Mouse (Mus musculus): ENCODE measurements around the gene Ski. TPM values are rescaled to one million over a fixed set of nuclear protein-coding genes. Genes with fewer than 3 reads are reported as not detected.

Gene Ski
- polyA plus RNA-seq, 1 experiment, result 20.2 TPM

DNA sequence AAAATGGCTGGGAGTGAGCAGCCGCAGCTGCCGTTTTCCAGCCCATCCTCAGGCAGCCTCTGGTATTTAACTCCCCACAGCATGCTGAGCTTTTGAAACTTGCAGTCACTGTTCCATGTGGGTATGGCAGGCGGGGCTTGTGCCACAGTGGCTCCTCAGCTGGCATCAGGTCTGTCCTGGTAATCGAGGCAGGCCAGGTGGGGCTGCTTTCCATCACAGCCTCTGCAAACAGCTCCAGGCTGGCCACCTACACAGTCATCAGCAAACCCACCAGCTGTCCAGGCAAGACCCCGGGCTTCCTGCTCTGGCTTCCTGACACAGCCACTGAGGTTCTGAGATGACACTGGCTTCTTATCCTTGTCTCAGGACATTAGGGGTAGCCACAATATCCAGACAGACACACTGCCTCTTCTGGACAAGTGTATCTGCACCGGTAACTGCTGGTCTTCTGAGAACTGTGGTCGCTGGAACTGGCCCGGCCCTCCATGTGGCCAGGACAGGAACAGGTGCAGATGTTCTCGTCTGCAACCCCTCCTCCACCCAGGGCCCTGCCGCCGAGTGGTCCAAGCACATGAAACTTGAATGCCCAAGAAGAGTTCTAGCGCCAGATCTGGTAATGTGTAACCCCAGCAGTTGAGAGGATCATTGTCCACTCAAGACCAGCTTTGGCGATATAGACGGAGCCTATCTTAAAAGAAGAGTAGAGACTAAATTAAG lies 76.1 kb downstream of the Ski start:
- H3K4me1 ChIP-seq (ENCODE audit: control insufficient read depth, insufficient read depth, insufficient read length, low read length), result peaks cover 21% of the 10 kb centered on the region
- no peak overlapping the region for H3K4me3 ChIP-seq (ENCODE audit: insufficient read depth, low read depth, low read length)
- no peak overlapping the region for H3K27ac ChIP-seq (replicated peaks; ENCODE audit: low read depth, low read length)

DNA sequence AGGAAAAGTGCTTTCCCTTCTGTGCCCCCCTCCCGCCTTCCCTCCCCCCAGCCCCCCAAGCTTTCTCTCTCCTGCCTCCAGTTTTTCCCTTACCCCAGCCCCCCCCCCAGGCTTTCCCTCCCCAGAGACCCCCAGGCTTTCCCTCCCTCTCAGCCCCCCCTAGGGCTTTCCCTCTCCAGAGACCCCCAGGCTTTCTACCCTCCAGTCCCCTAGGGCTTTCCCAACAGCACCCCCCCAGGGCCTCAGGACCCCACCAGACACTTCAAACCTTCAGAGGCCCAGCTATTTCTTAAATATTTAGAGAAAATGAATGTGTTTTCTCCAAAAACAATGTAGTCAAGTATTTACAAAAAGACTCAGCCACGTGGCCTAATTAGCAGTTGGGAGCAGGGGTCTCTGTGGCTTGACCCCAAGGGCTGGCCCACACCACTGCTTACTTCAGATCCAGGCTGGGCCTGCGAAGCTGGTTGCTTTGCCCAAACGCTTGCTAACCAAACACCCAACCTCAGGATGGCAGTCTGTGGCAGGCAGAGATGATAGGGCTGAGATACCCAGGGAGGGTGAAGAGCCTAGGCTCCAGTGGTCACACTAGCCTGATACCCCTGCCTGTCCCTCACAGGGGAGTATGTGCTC lies 77.7 kb downstream of the Ski start:
- Histone ChIP-seq H3K4me3 (ENCODE audit: insufficient read depth, low read depth, low read length) (no peak overlapping the region), H3K27ac (replicated peaks; ENCODE audit: low read depth, low read length) (no peak overlapping the region), H3K4me1 (ENCODE audit: control insufficient read depth, insufficient read depth, insufficient read length, low read length) (peaks cover 17% of the 10 kb centered on the region)

DNA sequence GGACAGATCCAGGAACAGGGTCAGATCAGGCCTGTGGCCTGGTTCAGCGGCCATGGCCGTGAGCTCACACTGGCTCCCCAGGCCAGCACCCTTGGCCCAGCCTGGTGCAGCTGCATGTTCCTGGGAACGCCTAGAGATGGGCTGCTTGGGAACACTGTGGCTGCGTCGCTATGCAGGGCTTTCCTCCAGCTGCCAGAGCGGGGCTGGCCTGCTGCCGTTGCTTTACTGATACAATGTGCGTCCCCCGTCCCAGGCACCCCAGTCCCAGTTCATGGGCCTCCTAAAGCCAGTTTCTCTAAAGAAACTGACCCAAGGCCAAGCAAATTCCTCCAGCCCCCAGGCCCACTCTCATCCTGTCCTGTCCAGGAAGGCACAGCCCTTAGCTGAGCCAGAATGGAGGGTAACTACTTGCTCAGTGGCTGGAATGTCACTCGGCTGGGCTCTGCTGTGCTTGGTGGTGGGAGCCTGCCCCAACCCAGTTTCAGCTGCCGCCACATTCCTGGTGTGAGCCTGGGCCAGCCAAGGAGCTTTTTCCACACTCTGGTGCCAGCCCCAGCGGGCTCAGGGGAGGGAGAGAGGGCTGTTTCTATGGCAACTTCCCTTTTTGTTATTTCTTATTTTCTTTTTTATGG lies 78.4 kb downstream of the Ski start:
- no peak overlapping the region for H3K4me3 ChIP-seq (ENCODE audit: insufficient read depth, low read depth, low read length)
- peaks cover 19% of the 10 kb centered on the region for H3K4me1 ChIP-seq (ENCODE audit: control insufficient read depth, insufficient read depth, insufficient read length, low read length)
- H3K27ac ChIP-seq (replicated peaks; ENCODE audit: low read depth, low read length), result peak overlapping the region; percentile 88

DNA sequence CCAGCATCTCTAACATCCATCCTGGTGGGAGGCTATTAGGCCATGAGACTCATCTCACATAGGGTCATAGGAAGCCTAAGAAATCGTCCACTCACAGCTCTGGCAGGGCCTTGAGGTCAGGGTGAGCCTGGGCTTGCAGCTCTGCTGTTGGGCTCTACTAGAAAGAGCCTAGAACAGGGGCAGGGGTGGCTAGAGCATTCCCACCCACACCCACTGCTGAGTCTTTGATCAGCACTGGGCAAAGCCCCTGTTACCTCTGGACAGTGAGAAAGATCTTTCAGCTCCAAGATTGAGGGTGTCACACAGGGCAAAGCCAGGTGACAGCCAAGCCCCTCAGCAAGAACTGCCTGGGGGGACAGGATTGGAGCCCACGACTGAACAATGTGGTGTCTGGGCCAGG lies 79.0 kb downstream of the Ski start:
- Histone ChIP-seq H3K4me1 (ENCODE audit: control insufficient read depth, insufficient read depth, insufficient read length, low read length) (peaks cover 20% of the 10 kb centered on the region), H3K27ac (replicated peaks; ENCODE audit: low read depth, low read length) (peak overlapping the region; percentile 51), H3K4me3 (ENCODE audit: insufficient read depth, low read depth, low read length) (no peak overlapping the region)

DNA sequence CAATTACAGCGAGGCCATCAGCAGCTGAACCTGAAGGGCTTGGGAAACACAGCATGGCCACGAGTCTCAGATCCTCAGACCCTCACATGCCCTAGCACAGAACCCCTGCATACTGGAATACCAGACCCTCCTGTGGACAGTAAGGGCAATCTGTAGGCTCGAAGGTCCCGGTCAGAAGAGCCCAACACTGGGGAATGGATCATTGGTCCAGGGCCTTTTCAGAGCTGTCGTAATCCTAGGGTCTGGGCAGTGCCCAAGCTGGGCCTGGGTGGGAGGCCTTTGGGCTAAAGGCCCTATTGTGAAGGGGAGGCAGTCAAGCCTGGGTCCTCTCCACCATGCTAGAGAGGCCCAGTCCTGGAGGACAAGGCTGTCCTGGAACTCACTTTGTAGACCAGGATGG lies 79.6 kb downstream of the Ski start:
- Histone ChIP-seq H3K4me3 (ENCODE audit: insufficient read depth, low read depth, low read length) (no peak overlapping the region), H3K27ac (replicated peaks; ENCODE audit: low read depth, low read length) (no peak overlapping the region), H3K4me1 (ENCODE audit: control insufficient read depth, insufficient read depth, insufficient read length, low read length) (peaks cover 21% of the 10 kb centered on the region)

DNA sequence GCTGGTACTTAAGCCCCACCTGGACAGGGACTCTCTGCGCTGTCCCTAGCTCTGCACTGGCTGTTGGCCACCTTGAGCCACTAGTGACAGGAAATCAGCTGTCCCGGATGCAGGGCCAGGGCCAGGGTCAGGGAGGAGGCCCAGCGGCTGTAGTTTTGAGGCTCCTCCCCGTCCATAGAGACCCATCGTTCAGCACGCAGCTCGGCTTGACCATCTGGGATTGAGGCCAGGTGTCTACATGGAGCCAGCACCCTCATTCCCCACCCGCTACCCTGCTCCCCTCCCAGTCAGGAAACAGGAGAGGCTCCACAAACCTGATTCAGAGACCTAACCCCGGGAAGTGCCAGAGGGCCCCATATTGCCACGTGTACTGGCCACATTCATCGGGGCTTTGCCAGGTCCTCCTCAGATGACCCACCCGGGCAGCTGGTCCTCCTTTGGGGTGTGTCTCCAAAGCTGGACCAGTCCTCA lies 81.6 kb downstream of the Ski start:
- no peak overlapping the region for H3K4me3 ChIP-seq (ENCODE audit: insufficient read depth, low read depth, low read length)
- H3K4me1 ChIP-seq (ENCODE audit: control insufficient read depth, insufficient read depth, insufficient read length, low read length), result peaks cover 24% of the 10 kb centered on the region
- peak overlapping the region; percentile 40 for H3K27ac ChIP-seq (replicated peaks; ENCODE audit: low read depth, low read length)

DNA sequence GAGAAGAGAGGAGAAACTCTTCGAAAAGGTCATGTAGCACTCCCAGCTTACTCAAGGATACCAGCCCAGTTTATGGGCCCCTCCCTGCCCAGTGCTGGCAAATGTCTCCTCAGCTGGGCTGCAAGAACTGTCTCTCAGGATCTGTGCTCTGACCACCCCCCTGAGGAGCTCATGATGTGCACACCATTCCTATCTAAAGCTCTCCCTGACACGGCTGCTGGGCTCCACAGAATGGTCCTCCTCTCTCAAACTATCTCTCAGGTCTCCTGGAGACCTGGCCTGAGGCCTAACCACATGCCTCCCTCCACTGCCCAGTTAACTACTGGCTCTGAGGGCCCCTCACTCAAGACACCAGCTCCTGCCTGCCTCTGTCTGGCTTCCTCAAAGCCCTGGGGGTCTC lies 82.2 kb downstream of the Ski start:
- Histone ChIP-seq H3K27ac (replicated peaks; ENCODE audit: low read depth, low read length) (peak overlapping the region; percentile 22), H3K4me1 (ENCODE audit: control insufficient read depth, insufficient read depth, insufficient read length, low read length) (peaks cover 24% of the 10 kb centered on the region), H3K4me3 (ENCODE audit: insufficient read depth, low read depth, low read length) (no peak overlapping the region)

DNA sequence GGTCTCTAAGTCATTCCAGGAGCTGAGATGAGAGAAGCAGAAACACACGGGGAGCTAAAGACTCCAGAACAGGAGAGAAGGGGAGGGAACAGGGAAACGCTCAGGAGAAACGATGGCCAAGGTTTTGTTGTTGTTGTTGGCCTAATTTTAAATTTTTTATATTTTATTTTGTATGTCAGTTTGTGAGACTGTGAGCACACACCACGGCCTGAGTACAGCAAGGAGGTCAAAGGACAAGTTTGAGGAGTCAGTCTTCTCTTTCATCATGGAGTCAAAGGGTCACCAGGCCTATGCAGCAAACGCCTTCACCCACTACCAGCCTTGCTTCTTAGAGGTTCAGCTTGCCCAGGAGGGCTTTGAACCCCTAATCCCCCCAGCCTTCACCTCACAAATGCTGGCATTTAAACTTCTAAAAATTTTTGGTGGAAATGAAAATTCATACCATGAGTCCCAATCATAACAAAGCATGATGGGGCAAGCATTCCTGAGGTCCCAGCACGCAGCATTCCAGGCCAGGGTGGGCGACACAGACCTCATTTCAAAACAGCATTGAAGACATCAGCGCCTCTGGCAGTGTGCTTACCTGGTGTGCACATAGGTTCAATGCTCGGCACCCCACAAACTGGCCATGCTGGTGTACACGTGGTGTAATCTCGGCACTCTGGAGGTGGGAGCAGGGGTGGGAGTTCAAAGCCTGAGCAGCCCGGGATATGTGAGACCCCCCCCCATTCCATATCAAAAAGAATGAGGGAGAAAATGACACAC lies 82.9 kb downstream of the Ski start:
- Histone ChIP-seq H3K4me1 (ENCODE audit: control insufficient read depth, insufficient read depth, insufficient read length, low read length) (peaks cover 24% of the 10 kb centered on the region), H3K27ac (replicated peaks; ENCODE audit: low read depth, low read length) (peak overlapping the region; percentile 46; the same call in 1 of the 2 replicates), H3K4me3 (ENCODE audit: insufficient read depth, low read depth, low read length) (no peak overlapping the region)

DNA sequence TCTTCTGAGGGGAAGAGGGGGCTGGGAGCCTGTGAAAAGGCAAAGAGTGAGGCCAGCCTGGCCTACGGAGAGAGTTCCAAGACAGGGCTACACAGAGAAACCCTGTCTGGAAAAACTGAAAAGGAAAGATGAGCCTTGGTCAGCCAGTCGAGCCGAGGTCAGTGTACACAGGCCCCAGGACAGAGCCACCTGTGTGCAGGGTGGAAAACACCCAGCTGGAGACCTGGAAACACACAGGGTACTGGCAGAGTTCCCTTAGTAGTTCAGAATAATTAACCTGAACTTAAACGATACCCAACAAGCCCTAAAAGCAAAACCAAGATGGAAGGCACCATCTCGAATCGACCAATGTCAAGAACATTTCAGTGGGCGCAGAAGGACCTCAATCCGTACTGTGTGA lies 83.9 kb downstream of the Ski start:
- Histone ChIP-seq H3K4me1 (ENCODE audit: control insufficient read depth, insufficient read depth, insufficient read length, low read length) (peaks cover 20% of the 10 kb centered on the region), H3K4me3 (ENCODE audit: insufficient read depth, low read depth, low read length) (no peak overlapping the region), H3K27ac (replicated peaks; ENCODE audit: low read depth, low read length) (no peak overlapping the region)

DNA sequence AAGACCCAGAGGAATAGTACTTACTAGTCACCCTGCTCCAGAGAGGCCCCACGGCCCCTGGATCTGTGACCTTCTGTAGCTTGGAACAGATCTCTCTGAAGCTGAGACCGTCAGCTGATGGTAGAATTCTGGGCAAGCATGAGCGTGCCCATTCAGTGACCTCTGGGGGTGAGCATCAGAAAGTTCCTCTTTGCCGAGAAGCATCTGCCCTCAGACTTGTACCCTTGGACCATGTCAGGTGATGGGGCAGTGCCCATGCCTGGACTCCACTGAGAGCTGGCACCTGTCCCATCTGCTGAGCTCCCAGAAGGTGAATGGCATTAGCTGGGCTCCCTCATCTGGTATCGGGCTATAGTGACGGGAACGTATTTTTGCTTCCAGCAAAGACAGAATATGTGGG lies 84.5 kb downstream of the Ski start:
- H3K4me1 ChIP-seq (ENCODE audit: control insufficient read depth, insufficient read depth, insufficient read length, low read length), result peaks cover 20% of the 10 kb centered on the region
- no peak overlapping the region for H3K4me3 ChIP-seq (ENCODE audit: insufficient read depth, low read depth, low read length)
- H3K27ac ChIP-seq (replicated peaks; ENCODE audit: low read depth, low read length), result no peak overlapping the region; the same call in 1 of the 2 replicates

DNA sequence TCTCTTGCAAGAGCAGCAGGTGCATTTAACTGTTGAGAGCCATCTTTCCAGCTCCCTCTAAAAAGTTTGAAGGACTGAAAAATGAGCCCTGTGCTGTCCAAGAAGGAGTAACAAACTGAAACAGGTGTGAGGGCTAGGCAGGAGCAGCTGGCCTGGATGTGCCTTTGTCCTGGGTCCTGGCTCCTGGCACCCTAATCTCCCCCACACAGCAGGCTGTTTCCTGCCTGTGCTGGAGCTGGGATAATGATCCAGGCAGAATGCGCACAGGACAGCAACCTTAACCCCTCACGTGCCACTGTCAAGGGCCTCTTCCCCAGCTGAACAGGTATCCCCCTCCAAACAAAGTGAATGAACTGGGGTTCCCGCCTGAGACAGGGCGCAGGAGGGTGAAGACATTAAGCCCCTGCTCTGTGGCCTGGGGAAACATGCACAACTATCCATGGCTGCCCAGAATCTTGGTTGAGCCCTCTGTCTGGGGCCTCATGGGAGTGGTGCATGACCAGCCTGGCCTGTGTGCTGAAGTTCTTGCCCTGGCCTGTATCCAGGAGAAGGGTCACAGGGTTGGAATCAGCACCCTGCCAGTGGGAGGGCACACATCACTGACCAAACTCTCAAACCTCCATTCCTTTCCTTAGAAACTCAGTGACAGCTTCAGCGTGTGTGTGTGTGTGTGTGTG lies 86.3 kb downstream of the Ski start:
- Histone ChIP-seq H3K27ac (replicated peaks; ENCODE audit: low read depth, low read length) (peak overlapping the region; percentile 69), H3K4me3 (ENCODE audit: insufficient read depth, low read depth, low read length) (no peak overlapping the region), H3K4me1 (ENCODE audit: control insufficient read depth, insufficient read depth, insufficient read length, low read length) (peaks cover 19% of the 10 kb centered on the region)

DNA sequence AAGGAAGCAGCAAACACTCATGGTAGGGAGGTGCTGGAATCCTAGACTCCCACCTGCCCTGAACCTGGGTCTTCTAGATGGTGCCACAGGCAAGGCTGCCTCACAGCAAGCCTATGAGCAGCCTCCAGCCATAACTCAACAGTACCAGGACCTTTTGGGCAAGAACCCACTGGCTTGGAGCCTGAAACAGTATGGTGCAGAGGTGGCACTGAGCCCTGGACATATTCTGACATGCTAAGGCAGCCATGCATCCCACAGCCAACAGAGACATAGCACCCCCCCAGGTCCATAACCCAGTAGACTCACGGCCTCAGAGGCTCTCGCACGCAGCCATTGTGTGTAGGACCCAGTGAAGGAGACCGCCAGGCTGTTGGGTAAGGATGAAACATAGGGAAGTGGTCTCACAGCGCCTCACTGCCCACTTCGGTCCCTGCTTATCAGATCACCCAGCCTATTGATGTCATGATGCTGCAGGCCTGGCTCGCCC lies 87.7 kb downstream of the Ski start:
- Histone ChIP-seq H3K4me3 (ENCODE audit: insufficient read depth, low read depth, low read length) (no peak overlapping the region), H3K4me1 (ENCODE audit: control insufficient read depth, insufficient read depth, insufficient read length, low read length) (peaks cover 17% of the 10 kb centered on the region), H3K27ac (replicated peaks; ENCODE audit: low read depth, low read length) (no peak overlapping the region)

DNA sequence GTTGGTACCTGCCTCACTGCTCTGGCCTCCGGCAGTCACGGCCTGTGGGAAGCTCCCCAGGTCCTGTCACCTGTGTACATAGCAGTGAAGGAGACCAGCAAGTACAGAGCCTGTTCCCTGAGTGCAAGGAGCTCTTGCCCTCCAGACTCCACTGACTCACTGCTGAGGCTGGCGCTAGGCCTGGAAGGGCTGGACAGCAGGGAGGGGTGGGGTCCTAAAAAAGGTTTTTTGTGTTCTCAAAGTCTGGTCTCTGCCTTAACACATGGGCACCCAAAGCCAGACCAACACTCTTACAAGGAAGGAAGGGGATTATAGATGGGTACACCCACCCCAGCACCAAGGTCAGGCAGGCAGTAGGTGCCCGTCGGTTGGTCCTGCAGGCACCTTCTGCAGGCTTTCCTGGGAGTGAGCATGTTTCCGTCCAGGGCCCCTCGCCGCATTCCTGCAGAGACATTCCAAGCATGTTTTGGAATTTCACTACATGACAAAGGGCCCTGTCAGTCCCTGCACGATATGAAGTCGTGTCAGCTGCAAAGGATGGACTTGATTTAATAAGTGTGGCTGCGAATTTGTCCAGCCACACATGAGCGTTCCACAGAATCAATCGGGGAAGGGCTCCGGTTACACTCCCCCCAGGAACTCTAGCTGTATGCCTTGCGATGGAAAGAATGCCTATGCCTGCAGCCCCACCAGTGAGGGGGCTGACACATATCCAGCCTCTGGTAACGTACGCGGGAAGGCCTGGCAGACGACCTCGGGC lies 88.6 kb downstream of the Ski start:
- H3K4me3 ChIP-seq (ENCODE audit: insufficient read depth, low read depth, low read length), result no peak overlapping the region
- H3K27ac ChIP-seq (replicated peaks; ENCODE audit: low read depth, low read length), result no peak overlapping the region
- peaks cover 12% of the 10 kb centered on the region for H3K4me1 ChIP-seq (ENCODE audit: control insufficient read depth, insufficient read depth, insufficient read length, low read length)

DNA sequence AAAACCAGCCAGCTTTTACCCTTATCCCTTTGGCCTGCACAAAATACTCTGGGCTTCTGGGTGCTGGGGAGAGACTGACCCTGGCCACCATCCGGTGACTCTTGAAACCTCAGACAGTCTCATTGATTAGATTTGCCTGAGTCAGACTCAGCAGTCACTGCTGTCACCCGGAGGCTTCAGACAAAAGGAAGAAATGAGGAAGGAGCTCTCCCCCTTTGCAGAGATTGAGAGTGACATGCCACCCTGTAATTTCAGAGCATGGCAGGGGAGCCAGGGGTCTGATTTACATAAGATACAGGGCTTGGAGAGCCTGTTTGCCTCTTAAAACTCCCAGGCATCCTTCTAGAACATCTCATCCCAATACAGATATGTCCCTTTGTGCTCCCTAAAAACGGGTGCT lies 89.2 kb downstream of the Ski start:
- no peak overlapping the region for H3K4me3 ChIP-seq (ENCODE audit: insufficient read depth, low read depth, low read length)
- no peak overlapping the region for H3K27ac ChIP-seq (replicated peaks; ENCODE audit: low read depth, low read length)
- peaks cover 8% of the 10 kb centered on the region; the same call in 1 of the 2 replicates for H3K4me1 ChIP-seq (ENCODE audit: control insufficient read depth, insufficient read depth, insufficient read length, low read length)
